Mouse (Mus musculus) ES-Bruce4 (cell line): ENCODE results near the gene Gm17334. TPM values are rescaled to one million over a fixed set of nuclear protein-coding genes. Genes with fewer than 3 reads are reported as not detected.

ENCODE experiments used
- H3K27ac ChIP-seq: 2 replicates; pipeline ENCODE4 v1.5.1; 2012; ENCODE audit warnings: low read length, inconsistent platforms; ENCODE audit not compliant: insufficient read depth
- H3K27me3 ChIP-seq: 2 replicates; pipeline ENCODE4 v1.6.1; 2012; ENCODE audit warnings: mild to moderate bottlenecking, low read length, inconsistent platforms; ENCODE audit not compliant: control insufficient read depth, poor library complexity, insufficient read depth, severe bottlenecking
- H3K36me3 ChIP-seq: 2 replicates; pipeline ENCODE4 v1.6.1; 2012; ENCODE audit warnings: inconsistent platforms, mild to moderate bottlenecking, low read length, moderate library complexity; ENCODE audit not compliant: control insufficient read depth, poor library complexity, insufficient read depth, severe bottlenecking
- H3K4me1 ChIP-seq: one replicate; pipeline ENCODE4 v1.8.1; 2011; ENCODE audit warnings: low read length; ENCODE audit not compliant: control insufficient read depth, insufficient read depth
- H3K4me3 ChIP-seq: 2 replicates; pipeline ENCODE4 v1.5.1; 2011; ENCODE audit warnings: low read depth, mild to moderate bottlenecking, low read length
- H3K9ac ChIP-seq: 2 replicates; pipeline ENCODE4 v1.6.1; 2012; ENCODE audit warnings: low read depth, mild to moderate bottlenecking, inconsistent platforms; ENCODE audit not compliant: poor library complexity, severe bottlenecking
- H3K9me3 ChIP-seq: replicated peaks from 2 replicates; pipeline ENCODE4 v1.6.1; 2012; ENCODE audit warnings: mild to moderate bottlenecking, low read length, inconsistent platforms; ENCODE audit not compliant: control insufficient read depth, poor library complexity, insufficient read depth, severe bottlenecking
- CTCF ChIP-seq: IDR thresholded peaks from one replicate; pipeline ENCODE4 v1.8.1; 2011; ENCODE audit warnings: low read depth, low read length
- EP300 ChIP-seq: IDR thresholded peaks from 2 replicates; pipeline ENCODE4 v1.6.1; 2011; ENCODE audit warnings: low read depth, low read length; ENCODE audit not compliant: insufficient read depth
- POLR2A ChIP-seq: IDR thresholded peaks from one replicate; pipeline ENCODE4 v1.8.1; 2011; ENCODE audit warnings: low read length; ENCODE audit not compliant: insufficient read depth
- polyA plus RNA-seq: library from polyadenylated mRNA; stranded (reverse); fragments of >200 nt; gene quantifications from 2 replicates; pipeline ENCODE4 v1.2.4, GENCODE M21; 2011; ENCODE audit warnings: low read depth; ENCODE audit not compliant: missing spikeins, insufficient read depth, insufficient read length

The Gm17334 gene
- polyA plus RNA-seq, 1 experiment: not detected

DNA sequence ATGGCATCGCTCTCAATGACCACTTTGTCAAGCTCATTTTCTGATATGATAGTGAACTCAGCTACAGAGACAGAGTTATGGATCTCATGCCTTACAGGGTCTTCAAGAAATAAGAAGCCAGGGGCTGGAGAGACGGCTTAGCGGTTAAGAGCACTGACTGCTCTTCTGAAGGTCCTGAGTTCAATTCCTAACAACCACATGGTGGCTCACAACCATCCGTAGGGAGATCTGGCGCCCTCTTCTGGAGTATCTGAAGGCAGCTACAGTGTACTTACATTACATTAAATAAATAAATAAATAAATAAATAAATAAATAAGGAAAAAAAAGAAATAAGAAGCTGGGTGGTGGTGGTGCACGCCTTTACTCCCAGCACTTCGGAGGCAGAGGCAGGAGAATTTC lies 39.2 kb downstream of the Gm17334 start:
- no peaks in the 10 kb centered on the region for H3K9me3 ChIP-seq
- H3K27ac ChIP-seq: no peak overlapping the region
- no peaks in the 10 kb centered on the region for H3K27me3 ChIP-seq
- no peak for TF ChIP-seq EP300
- no peak for TF ChIP-seq CTCF
- TF ChIP-seq POLR2A: no peak
- no peak overlapping the region for H3K9ac ChIP-seq
- no peak overlapping the region for H3K4me3 ChIP-seq
- no peaks in the 10 kb centered on the region for H3K4me1 ChIP-seq
- H3K36me3 ChIP-seq: no peaks in the 10 kb centered on the region

GRCm38 (mm10) chr11:53732244-53732643 lies 40.7 kb downstream of the Gm17334 start:
- H3K27me3 ChIP-seq: no peaks in the 10 kb centered on the region
- H3K9ac ChIP-seq: no peak overlapping the region
- no peaks in the 10 kb centered on the region for H3K36me3 ChIP-seq
- H3K4me3 ChIP-seq: no peak overlapping the region
- TF ChIP-seq EP300: no peak
- no peak for TF ChIP-seq POLR2A
- TF ChIP-seq CTCF: no peak
- no peak overlapping the region for H3K27ac ChIP-seq
- no peaks in the 10 kb centered on the region for H3K4me1 ChIP-seq
- H3K9me3 ChIP-seq: no peaks in the 10 kb centered on the region

- no peak overlapping the region for H3K27ac ChIP-seq
- no peak for TF ChIP-seq POLR2A
- TF ChIP-seq CTCF: no peak
- no peak for TF ChIP-seq EP300
These were observed 41.5 kb downstream of the Gm17334 start for GRCm38 (mm10) chr11:53731457-53731856.

More at GRCm38 (mm10) chr11:53731457-53731856, 41.5 kb downstream of the Gm17334 start:
- Histone ChIP-seq H3K9me3 (no peaks in the 10 kb centered on the region), H3K36me3 (no peaks in the 10 kb centered on the region), H3K27me3 (no peaks in the 10 kb centered on the region), H3K9ac (no peak overlapping the region), H3K4me3 (no peak overlapping the region), H3K4me1 (no peaks in the 10 kb centered on the region)

Other genes starting within 250 kb of the Gm17334 start
- 28.9 and 31.6 TPM in 2 replicates for gene Kif3a, start 205.8 kb downstream of the Gm17334 start, polyA plus RNA-seq
- gene Il4, start 154.5 kb downstream of the Gm17334 start, polyA plus RNA-seq: not detected in 2 replicates
- not detected in 2 replicates for gene Il13, start 138.5 kb downstream of the Gm17334 start, polyA plus RNA-seq
- 64.8 and 73.2 TPM in 2 replicates for gene Rad50, start 65.9 kb downstream of the Gm17334 start, polyA plus RNA-seq
- not detected in 2 replicates for gene Il5, start 52.4 kb downstream of the Gm17334 start, polyA plus RNA-seq
- 75.7 and 90.3 TPM in 2 replicates for gene Irf1, start 3.2 kb downstream of the Gm17334 start, polyA plus RNA-seq
- gene Gm12216, start 86.1 kb upstream of the Gm17334 start, polyA plus RNA-seq: 1.1 and 2.8 TPM in 2 replicates
- gene Slc22a5, start 118.5 kb upstream of the Gm17334 start, polyA plus RNA-seq: 7.0 and 7.7 TPM in 2 replicates
- 2.9 and 3.0 TPM in 2 replicates for gene Slc22a21, start 207.1 kb upstream of the Gm17334 start, polyA plus RNA-seq